Mouse (Mus musculus): Measurements from ENCODE around the gene Rab37. TPM values are rescaled to one million over a fixed set of nuclear protein-coding genes. Genes with fewer than 3 reads are reported as not detected.

Rab37 gene
- polyA plus RNA-seq, 1 experiment from 2014 or later: 0.90 TPM

- H3K4me1 ChIP-seq: peaks cover 59% of the 10 kb centered on the region
- H3K27me3 ChIP-seq (ENCODE audit: poor library complexity, severe bottlenecking): peaks cover 57% of the 10 kb centered on the region
- H3K27ac ChIP-seq: peak overlapping the region; percentile 44
- H3K4me3 ChIP-seq: peak overlapping the region; percentile 82
- no peaks in the 10 kb centered on the region for H3K9me3 ChIP-seq
- WGBS: 1% methylated on average over 9 of the region's 9 CpGs
- DNase-seq (ENCODE audit: extremely low spot score, low spot score): no peak
- no peaks in the 10 kb centered on the region for H3K36me3 ChIP-seq (replicated peaks)
These were observed 73.7 kb downstream of the Rab37 start for GRCm38 (mm10) chr11:115164976-115165374.

GRCm38 (mm10) chr11:115166776-115167175 lies 75.5 kb downstream of the Rab37 start:
- no peaks in the 10 kb centered on the region for H3K9me3 ChIP-seq
- no peaks in the 10 kb centered on the region for H3K36me3 ChIP-seq (replicated peaks)
- H3K4me3 ChIP-seq: no peak overlapping the region
- H3K27me3 ChIP-seq (ENCODE audit: poor library complexity, severe bottlenecking): peaks cover 48% of the 10 kb centered on the region
- no peak overlapping the region for H3K27ac ChIP-seq
- DNase-seq (ENCODE audit: extremely low spot score, low spot score): no peak
- 88% methylated on average over 3 of the region's 3 CpGs for WGBS
- H3K4me1 ChIP-seq: peaks cover 51% of the 10 kb centered on the region

GRCm38 (mm10) chr11:115167631-115168249 lies 76.5 kb downstream of the Rab37 start:
- peaks cover 48% of the 10 kb centered on the region for H3K27me3 ChIP-seq (ENCODE audit: poor library complexity, severe bottlenecking)
- H3K27ac ChIP-seq: no peak overlapping the region
- H3K36me3 ChIP-seq (replicated peaks): no peaks in the 10 kb centered on the region
- H3K4me1 ChIP-seq: peaks cover 51% of the 10 kb centered on the region
- no peaks in the 10 kb centered on the region for H3K9me3 ChIP-seq
- H3K4me3 ChIP-seq: no peak overlapping the region
- 82% methylated on average over 8 of the region's 8 CpGs for WGBS
- no peak for DNase-seq (ENCODE audit: extremely low spot score, low spot score)

- DNase-seq (ENCODE audit: extremely low spot score, low spot score): no peak
- H3K27ac ChIP-seq: no peak overlapping the region
- WGBS: 92% methylated on average over 4 of the region's 4 CpGs
- H3K36me3 ChIP-seq (replicated peaks): no peaks in the 10 kb centered on the region
- H3K9me3 ChIP-seq: no peaks in the 10 kb centered on the region
- no peak overlapping the region for H3K4me3 ChIP-seq
- peaks cover 54% of the 10 kb centered on the region for H3K4me1 ChIP-seq
- peaks cover 59% of the 10 kb centered on the region for H3K27me3 ChIP-seq (ENCODE audit: poor library complexity, severe bottlenecking)
These were observed 78.2 kb downstream of the Rab37 start for GRCm38 (mm10) chr11:115169430-115169829.

- Histone ChIP-seq H3K36me3 (replicated peaks) (no peaks in the 10 kb centered on the region), H3K4me1 (peaks cover 54% of the 10 kb centered on the region), H3K27ac (no peak overlapping the region), H3K4me3 (no peak overlapping the region), H3K27me3 (ENCODE audit: poor library complexity, severe bottlenecking) (peaks cover 59% of the 10 kb centered on the region), H3K9me3 (no peaks in the 10 kb centered on the region)
- no peak for DNase-seq (ENCODE audit: extremely low spot score, low spot score)
- 42% methylated on average over 8 of the region's 8 CpGs for WGBS
These were observed 79.9 kb downstream of the Rab37 start for GRCm38 (mm10) chr11:115171125-115171524.

GRCm38 (mm10) chr11:115172825-115173287 lies 81.6 kb downstream of the Rab37 start:
- 18% methylated on average over 4 of the region's 4 CpGs for WGBS
- H3K27ac ChIP-seq: peak overlapping the region; percentile 49; the same call in 1 of the 2 replicates
- H3K27me3 ChIP-seq (ENCODE audit: poor library complexity, severe bottlenecking): peaks cover 68% of the 10 kb centered on the region
- H3K4me1 ChIP-seq: peaks cover 70% of the 10 kb centered on the region
- peak overlapping the region; percentile 12; the same call in 1 of the 2 replicates for H3K4me3 ChIP-seq
- DNase-seq (ENCODE audit: extremely low spot score, low spot score): no peak
- H3K9me3 ChIP-seq: no peaks in the 10 kb centered on the region
- no peaks in the 10 kb centered on the region for H3K36me3 ChIP-seq (replicated peaks)

GRCm38 (mm10) chr11:115173549-115174339 lies 82.5 kb downstream of the Rab37 start:
- Histone ChIP-seq H3K27ac (peak overlapping the region; percentile 62; the same call in 1 of the 2 replicates), H3K9me3 (no peaks in the 10 kb centered on the region), H3K27me3 (ENCODE audit: poor library complexity, severe bottlenecking) (peaks cover 68% of the 10 kb centered on the region), H3K4me3 (peak overlapping the region; percentile 5; the same call in 1 of the 2 replicates), H3K36me3 (replicated peaks) (no peaks in the 10 kb centered on the region), H3K4me1 (peaks cover 77% of the 10 kb centered on the region)
- DNase-seq (ENCODE audit: extremely low spot score, low spot score): peak; percentile 34
- WGBS: 10% methylated on average over 16 of the region's 16 CpGs

- H3K27ac ChIP-seq: peak overlapping the region; percentile 77
- peaks cover 78% of the 10 kb centered on the region for H3K4me1 ChIP-seq
- peak overlapping the region; percentile 5; the same call in 1 of the 2 replicates for H3K4me3 ChIP-seq
- peaks cover 61% of the 10 kb centered on the region for H3K27me3 ChIP-seq (ENCODE audit: poor library complexity, severe bottlenecking)
- H3K9me3 ChIP-seq: no peaks in the 10 kb centered on the region
- 62% methylated on average over 24 of the region's 24 CpGs for WGBS
- no peak for DNase-seq (ENCODE audit: extremely low spot score, low spot score)
- peaks cover 24% of the 10 kb centered on the region for H3K36me3 ChIP-seq (replicated peaks)
These were observed 85.4 kb downstream of the Rab37 start for GRCm38 (mm10) chr11:115176399-115177190.

GRCm38 (mm10) chr11:115177559-115178195 lies 86.4 kb downstream of the Rab37 start:
- H3K36me3 ChIP-seq (replicated peaks): peaks cover 26% of the 10 kb centered on the region
- H3K4me3 ChIP-seq: peak overlapping the region; percentile 5
- DNase-seq (ENCODE audit: extremely low spot score, low spot score): no peak
- H3K4me1 ChIP-seq: peaks cover 67% of the 10 kb centered on the region
- peak overlapping the region; percentile 77 for H3K27ac ChIP-seq
- 27% methylated on average over 10 of the region's 10 CpGs for WGBS
- H3K27me3 ChIP-seq (ENCODE audit: poor library complexity, severe bottlenecking): peaks cover 51% of the 10 kb centered on the region
- H3K9me3 ChIP-seq: no peaks in the 10 kb centered on the region

- no peak overlapping the region for H3K4me3 ChIP-seq
- DNase-seq (ENCODE audit: extremely low spot score, low spot score): no peak
- WGBS: 80% methylated on average over 2 of the region's 2 CpGs
- H3K9me3 ChIP-seq: no peaks in the 10 kb centered on the region
- H3K4me1 ChIP-seq: peaks cover 56% of the 10 kb centered on the region
- H3K27me3 ChIP-seq (ENCODE audit: poor library complexity, severe bottlenecking): peaks cover 49% of the 10 kb centered on the region
- peak overlapping the region; percentile 36; the same call in 1 of the 2 replicates for H3K27ac ChIP-seq
- H3K36me3 ChIP-seq (replicated peaks): peaks cover 26% of the 10 kb centered on the region
These were observed 87.5 kb downstream of the Rab37 start for GRCm38 (mm10) chr11:115178766-115179165.

- Histone ChIP-seq H3K4me1 (peaks cover 52% of the 10 kb centered on the region), H3K9me3 (no peaks in the 10 kb centered on the region), H3K27me3 (ENCODE audit: poor library complexity, severe bottlenecking) (peaks cover 45% of the 10 kb centered on the region), H3K36me3 (replicated peaks) (peaks cover 26% of the 10 kb centered on the region), H3K4me3 (no peak overlapping the region), H3K27ac (peak overlapping the region; percentile 36; the same call in 1 of the 2 replicates)
- 68% methylated on average over 6 of the region's 6 CpGs for WGBS
- no peak for DNase-seq (ENCODE audit: extremely low spot score, low spot score)
These were observed 88.0 kb downstream of the Rab37 start for GRCm38 (mm10) chr11:115179191-115179590.

GRCm38 (mm10) chr11:115179881-115180280 lies 88.7 kb downstream of the Rab37 start:
- Histone ChIP-seq H3K4me1 (peaks cover 45% of the 10 kb centered on the region), H3K9me3 (no peaks in the 10 kb centered on the region), H3K36me3 (replicated peaks) (peaks cover 26% of the 10 kb centered on the region), H3K27me3 (ENCODE audit: poor library complexity, severe bottlenecking) (peaks cover 38% of the 10 kb centered on the region), H3K27ac (no peak overlapping the region), H3K4me3 (no peak overlapping the region)
- 90% methylated on average over 6 of the region's 6 CpGs for WGBS
- no peak for DNase-seq (ENCODE audit: extremely low spot score, low spot score)

All from forebrain, embryonic 10.5 days (tissue).